Mouse (Mus musculus): ENCODE measurements around the gene Tmem200a. TPM values are rescaled to one million over a fixed set of nuclear protein-coding genes. Genes with fewer than 3 reads are reported as not detected.

The Tmem200a gene
- polyA plus RNA-seq (2015; fragmentation: Illumina TruSeq; extraction: RNeasy Lipid Tissue Mini Kit (QIAGEN cat#74804); ENCODE audit: insufficient read depth, low read depth, low replicate concordance): 0.30 TPM

DNA sequence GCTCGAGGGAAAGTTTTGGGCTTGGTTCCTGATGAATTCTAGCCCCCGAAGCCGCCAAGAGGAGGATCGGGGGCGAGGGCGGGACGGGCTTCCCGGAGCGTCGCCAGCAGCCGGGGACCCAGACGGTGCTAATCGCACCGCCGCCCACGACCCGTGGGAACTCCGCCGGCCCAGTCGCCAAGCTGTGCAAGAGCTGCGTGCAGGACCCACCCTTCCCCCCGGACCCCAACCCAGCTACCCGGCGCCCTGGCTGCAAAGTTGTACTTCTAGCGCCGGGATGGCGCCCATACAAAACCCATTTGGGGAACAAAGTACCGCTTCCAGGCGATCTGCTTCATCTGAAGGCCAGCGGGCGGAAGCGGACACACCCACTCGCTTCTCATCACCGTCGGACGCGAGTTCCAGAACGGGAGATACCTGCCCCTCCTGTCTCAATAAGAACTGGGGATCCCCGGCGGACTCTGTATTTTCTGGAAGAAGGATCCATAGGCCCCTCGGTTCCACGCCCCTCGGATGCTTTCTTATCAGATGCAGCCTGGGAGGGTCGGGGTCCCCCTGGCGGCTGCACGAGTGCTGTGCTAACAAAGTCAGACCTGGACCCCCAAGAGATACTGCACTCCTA, at the start of gene Tmem200a:
Gene Tmem200a, minus strand, starts transcription at position 532 of the 622 bp plus-strand sequence.

DNA sequence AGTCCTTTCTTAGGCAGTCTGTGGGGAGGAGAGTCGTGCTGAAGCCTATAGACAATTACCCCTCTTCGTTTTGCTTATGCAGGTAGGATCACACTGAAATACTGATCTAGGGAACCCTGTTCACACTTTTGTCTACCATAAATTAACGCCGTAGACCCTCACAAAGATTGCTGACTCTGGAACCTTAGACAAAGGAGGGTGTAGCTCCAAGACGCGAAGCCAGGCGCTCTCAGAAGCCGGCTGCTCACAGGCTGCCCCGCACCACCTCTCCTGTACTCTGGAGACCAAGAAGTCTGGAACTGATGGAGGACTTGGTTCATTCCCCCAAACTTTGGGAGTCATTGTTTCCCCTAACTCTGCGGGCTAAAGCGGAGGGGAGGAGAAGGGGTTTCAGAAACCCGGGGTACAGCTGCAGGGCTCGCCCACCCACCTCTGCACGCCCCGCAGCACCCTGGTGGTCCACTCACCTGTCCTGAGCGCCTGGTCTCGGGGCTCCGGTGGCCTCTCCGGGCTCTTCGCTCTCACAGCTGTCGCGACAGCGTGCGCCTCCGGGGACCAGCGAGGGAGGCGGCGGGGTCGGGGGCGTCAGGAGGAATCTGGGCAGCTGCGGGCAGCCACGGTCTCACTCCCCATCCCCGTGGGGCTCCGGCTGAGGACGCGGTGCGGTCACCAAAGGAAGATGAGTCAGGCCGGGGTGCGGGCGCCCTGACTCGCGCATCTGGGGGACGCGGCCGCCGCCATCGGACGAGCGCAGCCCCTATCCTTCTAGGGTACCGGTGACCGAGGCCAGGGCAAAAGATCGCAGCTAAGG, 976 bp downstream of the Tmem200a start, which contains the start of gene Gm9767:
Gene Gm9767, plus strand, starts transcription at position 585 of the 811 bp plus-strand sequence.

Other genes starting within 250 kb of the Tmem200a start
- gene Gm9767, start 797 bp downstream of the Tmem200a start, polyA plus RNA-seq (2015; fragmentation: Illumina TruSeq; extraction: RNeasy Lipid Tissue Mini Kit (QIAGEN cat#74804); ENCODE audit: insufficient read depth, low read depth, low replicate concordance): not detected
- not detected for gene Samd3, start 150.7 kb upstream of the Tmem200a start, polyA plus RNA-seq (2015; fragmentation: Illumina TruSeq; extraction: RNeasy Lipid Tissue Mini Kit (QIAGEN cat#74804); ENCODE audit: insufficient read depth, low read depth, low replicate concordance)

Measured in pancreas, adult 10 weeks (tissue).